Mouse (Mus musculus): ENCODE results near the gene Plekhg2. TPM values are rescaled to one million over a fixed set of nuclear protein-coding genes. Genes with fewer than 3 reads are reported as not detected.
A peak's percentile ranks its signal among the peaks of the same experiment; 100 is the strongest.

The Plekhg2 gene
- polyA plus RNA-seq, 1 experiment from 2014 or later: 22.4 TPM

GRCm38 (mm10) chr7:28356981-28357380 is 15.4 kb downstream of the Plekhg2 start:
- Histone ChIP-seq H3K27me3 (replicated peaks; ENCODE audit: insufficient read depth, low read length) (no peaks in the 10 kb centered on the region), H3K4me1 (ENCODE audit: insufficient read depth, low read depth, low read length) (peaks cover 13% of the 10 kb centered on the region), H3K27ac (ENCODE audit: low read length) (peak overlapping the region; percentile 83), H3K4me2 (replicated peaks; ENCODE audit: low read depth, low read length) (no peak overlapping the region), H3K4me3 (ENCODE audit: low read depth, low read length) (no peak overlapping the region), H3K36me3 (ENCODE audit: insufficient read depth, low read length) (peaks cover 21% of the 10 kb centered on the region), H3K9ac (replicated peaks; ENCODE audit: low read depth) (no peak overlapping the region), H3K9me3 (ENCODE audit: low read length) (no peaks in the 10 kb centered on the region)
- ATAC-seq (peak; percentile 75), DNase-seq (ENCODE audit: low spot score) (peak; percentile 77)
- WGBS: 1% methylated on average over 5 of the region's 5 CpGs
- TF ChIP-seq CTCF (IDR thresholded peaks at IDR 0.05) (no peak; the same call in 1 of the 2 replicates), EP300 (IDR thresholded peaks at IDR 0.05) (no peak)

GRCm38 (mm10) chr7:28355221-28355620 is 17.2 kb downstream of the Plekhg2 start:
- H3K27ac ChIP-seq (ENCODE audit: low read length): no peak overlapping the region
- no peak overlapping the region for H3K4me2 ChIP-seq (replicated peaks; ENCODE audit: low read depth, low read length)
- no peak for TF ChIP-seq EP300 (IDR thresholded peaks at IDR 0.05)
- TF ChIP-seq CTCF (IDR thresholded peaks at IDR 0.05): no peak
- no peaks in the 10 kb centered on the region for H3K9me3 ChIP-seq (ENCODE audit: low read length)
- peaks cover 10% of the 10 kb centered on the region; the same call in 1 of the 2 replicates for H3K36me3 ChIP-seq (ENCODE audit: insufficient read depth, low read length)
- DNase-seq (ENCODE audit: low spot score) (no peak), ATAC-seq (no peak)
- no peaks in the 10 kb centered on the region for H3K27me3 ChIP-seq (replicated peaks; ENCODE audit: insufficient read depth, low read length)
- 86% methylated on average over 3 of the region's 3 CpGs for WGBS
- no peak overlapping the region for H3K4me3 ChIP-seq (ENCODE audit: low read depth, low read length)
- H3K9ac ChIP-seq (replicated peaks; ENCODE audit: low read depth): no peak overlapping the region
- H3K4me1 ChIP-seq (ENCODE audit: insufficient read depth, low read depth, low read length): peaks cover 22% of the 10 kb centered on the region

GRCm38 (mm10) chr7:28354596-28354995 is 17.8 kb downstream of the Plekhg2 start:
- Histone ChIP-seq H3K9ac (replicated peaks; ENCODE audit: low read depth) (no peak overlapping the region), H3K4me2 (replicated peaks; ENCODE audit: low read depth, low read length) (no peak overlapping the region), H3K27me3 (replicated peaks; ENCODE audit: insufficient read depth, low read length) (no peaks in the 10 kb centered on the region), H3K9me3 (ENCODE audit: low read length) (no peaks in the 10 kb centered on the region), H3K36me3 (ENCODE audit: insufficient read depth, low read length) (0 out of 2 replicates have a peak, but pooled peaks cover 6% of the 10 kb centered on the region), H3K4me1 (ENCODE audit: insufficient read depth, low read depth, low read length) (peaks cover 25% of the 10 kb centered on the region), H3K4me3 (ENCODE audit: low read depth, low read length) (no peak overlapping the region), H3K27ac (ENCODE audit: low read length) (no peak overlapping the region)
- ATAC-seq (no peak), DNase-seq (ENCODE audit: low spot score) (no peak)
- 96% methylated on average over 3 of the region's 3 CpGs for WGBS
- no peak for TF ChIP-seq CTCF (IDR thresholded peaks at IDR 0.05)
- TF ChIP-seq EP300 (IDR thresholded peaks at IDR 0.05): no peak

GRCm38 (mm10) chr7:28354113-28354581 is 18.3 kb downstream of the Plekhg2 start:
- TF ChIP-seq CTCF (IDR thresholded peaks at IDR 0.05): no peak
- TF ChIP-seq EP300 (IDR thresholded peaks at IDR 0.05): no peak
- WGBS: 77% methylated on average over 3 of the region's 3 CpGs
- Histone ChIP-seq H3K36me3 (ENCODE audit: insufficient read depth, low read length) (0 out of 2 replicates have a peak, but pooled peaks cover 6% of the 10 kb centered on the region), H3K9ac (replicated peaks; ENCODE audit: low read depth) (no peak overlapping the region), H3K4me2 (replicated peaks; ENCODE audit: low read depth, low read length) (no peak overlapping the region), H3K9me3 (ENCODE audit: low read length) (no peaks in the 10 kb centered on the region), H3K4me1 (ENCODE audit: insufficient read depth, low read depth, low read length) (peaks cover 25% of the 10 kb centered on the region), H3K27me3 (replicated peaks; ENCODE audit: insufficient read depth, low read length) (no peaks in the 10 kb centered on the region), H3K4me3 (ENCODE audit: low read depth, low read length) (no peak overlapping the region), H3K27ac (ENCODE audit: low read length) (no peak overlapping the region)
- no peak for DNase-seq (ENCODE audit: low spot score)
- no peak for ATAC-seq

- Histone ChIP-seq H3K36me3 (ENCODE audit: insufficient read depth, low read length) (0 out of 2 replicates have a peak, but pooled peaks cover 6% of the 10 kb centered on the region), H3K9me3 (ENCODE audit: low read length) (no peaks in the 10 kb centered on the region), H3K4me2 (replicated peaks; ENCODE audit: low read depth, low read length) (no peak overlapping the region), H3K27ac (ENCODE audit: low read length) (no peak overlapping the region), H3K4me1 (ENCODE audit: insufficient read depth, low read depth, low read length) (peaks cover 25% of the 10 kb centered on the region), H3K9ac (replicated peaks; ENCODE audit: low read depth) (no peak overlapping the region), H3K27me3 (replicated peaks; ENCODE audit: insufficient read depth, low read length) (no peaks in the 10 kb centered on the region), H3K4me3 (ENCODE audit: low read depth, low read length) (no peak overlapping the region)
- WGBS: 92% methylated on average over 2 of the region's 2 CpGs
- TF ChIP-seq EP300 (IDR thresholded peaks at IDR 0.05): no peak
- TF ChIP-seq CTCF (IDR thresholded peaks at IDR 0.05): peak; percentile 41
- no peak for DNase-seq (ENCODE audit: low spot score)
- ATAC-seq: no peak
These were observed 19.1 kb downstream of the Plekhg2 start for GRCm38 (mm10) chr7:28353267-28353666.

GRCm38 (mm10) chr7:28351676-28352191 is 20.7 kb downstream of the Plekhg2 start:
- peaks cover 13% of the 10 kb centered on the region for H3K4me1 ChIP-seq (ENCODE audit: insufficient read depth, low read depth, low read length)
- H3K36me3 ChIP-seq (ENCODE audit: insufficient read depth, low read length): 0 out of 2 replicates have a peak, but pooled peaks cover 6% of the 10 kb centered on the region
- DNase-seq (ENCODE audit: low spot score) (no peak), ATAC-seq (no peak)
- H3K27ac ChIP-seq (ENCODE audit: low read length): no peak overlapping the region
- WGBS: 18% methylated on average over 4 of the region's 4 CpGs
- peak overlapping the region; percentile 88 for H3K4me3 ChIP-seq (ENCODE audit: low read depth, low read length)
- H3K4me2 ChIP-seq (replicated peaks; ENCODE audit: low read depth, low read length): peak overlapping the region; percentile 89
- no peaks in the 10 kb centered on the region for H3K27me3 ChIP-seq (replicated peaks; ENCODE audit: insufficient read depth, low read length)
- peak; percentile 23 for TF ChIP-seq CTCF (IDR thresholded peaks at IDR 0.05)
- TF ChIP-seq EP300 (IDR thresholded peaks at IDR 0.05): no peak
- no peaks in the 10 kb centered on the region for H3K9me3 ChIP-seq (ENCODE audit: low read length)
- peak overlapping the region; percentile 96 for H3K9ac ChIP-seq (replicated peaks; ENCODE audit: low read depth)
